Mouse (Mus musculus): Measurements from ENCODE around the gene Ubald1.
A peak's percentile ranks its signal among the peaks of the same experiment; 100 is the strongest.

Gene Ubald1

DNA sequence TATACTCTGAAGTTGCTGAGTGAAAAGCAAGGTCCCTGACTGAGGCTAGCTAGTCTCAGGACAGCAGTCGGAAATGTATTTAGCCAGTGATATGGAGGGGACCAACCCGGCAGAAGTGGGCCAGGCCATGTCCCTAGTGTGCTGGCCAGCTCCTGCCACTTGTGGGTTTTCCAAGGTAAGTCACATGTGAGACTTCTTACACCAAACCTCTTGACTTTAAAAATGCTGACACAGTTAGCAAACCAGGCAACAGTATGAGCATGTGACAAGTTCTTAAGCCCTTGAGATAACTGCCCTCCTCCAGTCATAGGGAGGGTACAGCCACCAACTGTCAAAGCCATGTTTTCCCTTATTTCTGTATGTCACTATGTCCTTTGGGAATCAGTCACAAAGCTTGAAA, 8.2 kb downstream of the Ubald1 start:
- no peak for DNase-seq (ENCODE audit: low read depth, low spot score)

DNA sequence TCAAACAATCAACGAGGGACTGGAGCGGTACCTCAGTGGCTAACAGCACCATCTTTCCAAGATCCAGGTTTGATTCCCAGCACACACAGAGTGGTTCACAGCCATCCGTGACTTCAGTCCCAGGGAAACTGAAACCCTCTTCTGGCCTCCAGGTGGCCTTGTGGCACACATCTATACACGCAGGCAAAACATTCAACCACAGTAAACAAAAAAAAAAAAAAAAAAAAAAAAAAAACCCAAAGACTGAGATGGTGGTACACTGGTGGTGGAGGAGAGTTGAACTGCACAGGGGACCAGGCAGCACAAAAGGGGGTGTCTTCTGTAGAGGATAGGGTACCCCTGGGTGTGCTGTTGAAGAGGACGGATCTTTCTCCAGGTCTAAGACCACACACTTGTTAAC, 9.6 kb downstream of the Ubald1 start:
- DNase-seq (ENCODE audit: low read depth, low spot score): no peak

DNA sequence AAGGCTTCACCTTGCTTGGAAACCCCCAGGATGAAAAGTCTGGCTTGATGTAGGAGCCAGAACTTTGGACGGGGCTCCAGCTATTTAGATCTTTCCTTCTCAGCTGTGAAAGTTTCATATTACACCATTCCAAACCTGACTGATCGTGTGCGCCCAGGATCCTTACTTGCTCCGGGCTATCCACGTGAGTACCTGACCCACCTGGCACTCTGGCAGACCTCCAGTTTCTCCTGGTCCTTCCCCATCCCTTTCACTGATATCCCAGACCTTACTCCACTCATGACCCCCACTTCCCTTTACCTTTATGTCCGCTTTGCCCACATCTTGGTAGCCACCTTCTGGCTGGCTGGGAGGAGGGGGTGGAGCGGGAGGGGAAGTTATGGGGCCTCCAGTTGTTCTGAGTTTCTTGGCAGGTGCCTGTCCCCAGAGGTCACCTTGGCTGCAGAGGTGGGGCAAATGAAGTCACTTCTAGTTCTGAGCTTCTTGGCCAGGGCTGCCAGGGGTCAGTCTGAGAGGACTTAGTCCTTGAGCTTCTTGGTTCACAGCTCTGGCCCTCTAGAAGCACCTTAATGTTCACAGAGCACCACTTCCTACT, 13.9 kb downstream of the Ubald1 start:
- DNase-seq (ENCODE audit: low read depth, low spot score): no peak

DNA sequence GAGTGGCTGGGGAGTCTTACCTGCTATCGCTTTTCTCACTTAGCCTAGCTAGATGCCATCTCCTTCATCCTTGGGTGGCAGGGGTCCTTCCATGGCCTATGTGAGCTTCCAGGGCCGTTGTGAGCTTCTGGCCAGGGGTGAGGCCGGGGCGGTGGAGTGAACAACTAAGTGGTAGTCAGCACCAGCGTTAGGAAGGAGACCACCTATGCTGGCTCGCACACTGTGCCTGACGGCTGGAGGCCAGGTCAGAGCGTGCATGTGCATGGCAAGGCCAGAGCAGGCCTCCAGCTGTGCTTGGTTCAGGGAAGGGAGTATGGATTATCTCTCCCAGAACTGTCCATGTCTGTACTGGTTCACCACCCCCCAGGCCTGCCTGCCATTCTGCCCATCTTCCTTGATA, 16.4 kb downstream of the Ubald1 start:
- no peak for DNase-seq (ENCODE audit: low read depth, low spot score)

DNA sequence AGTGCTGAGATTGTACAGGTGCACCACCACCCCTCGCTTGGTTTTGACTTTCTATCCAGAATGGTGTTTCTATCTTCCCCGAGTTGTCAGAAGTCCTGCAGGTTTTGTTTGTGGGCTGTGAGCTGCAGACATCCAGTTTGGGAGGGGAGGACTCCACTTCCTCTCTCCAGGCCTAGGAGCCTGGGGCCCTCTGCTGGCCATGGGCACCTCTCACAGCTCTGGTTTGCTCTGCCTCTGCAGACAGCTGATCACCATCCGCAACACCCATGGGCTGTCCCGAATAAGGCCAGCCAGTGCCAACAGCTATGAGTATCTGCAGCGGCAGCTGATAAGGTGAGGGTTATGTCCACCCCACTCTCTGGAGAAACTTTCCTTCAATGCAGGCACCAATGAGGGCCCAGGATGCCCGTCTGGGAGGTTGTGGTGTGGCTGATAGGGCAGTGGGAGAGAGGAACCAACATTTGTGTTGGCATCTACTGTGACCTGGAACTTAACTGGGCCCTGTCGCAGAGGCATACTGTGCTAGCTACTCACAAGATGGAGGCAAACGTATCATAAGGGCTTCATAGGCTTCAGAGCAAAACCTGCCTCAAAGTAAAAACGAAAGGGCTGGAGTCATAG, 17.1 kb downstream of the Ubald1 start:
- peak; percentile 63 for DNase-seq (ENCODE audit: low read depth, low spot score)

DNA sequence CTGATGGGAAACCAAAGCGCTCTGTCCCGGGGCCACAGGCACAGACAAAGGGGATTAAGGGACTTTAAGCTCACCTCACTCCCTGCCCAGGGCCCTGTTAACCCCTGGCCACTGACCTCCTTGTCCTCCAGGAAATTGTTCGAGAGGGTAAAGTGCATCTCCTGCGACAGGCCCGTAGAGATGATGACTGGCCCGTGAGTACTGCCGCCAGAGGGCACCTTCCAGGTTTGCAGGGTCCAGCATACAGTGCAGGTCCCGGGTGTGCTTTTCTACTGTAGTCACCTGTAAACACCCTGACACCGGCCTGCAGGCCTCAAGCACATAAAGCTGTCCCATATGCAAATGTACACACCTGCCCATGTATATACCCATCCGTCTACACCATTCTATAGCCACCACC, 18.7 kb downstream of the Ubald1 start:
- no peak for DNase-seq (ENCODE audit: low read depth, low spot score)

DNA sequence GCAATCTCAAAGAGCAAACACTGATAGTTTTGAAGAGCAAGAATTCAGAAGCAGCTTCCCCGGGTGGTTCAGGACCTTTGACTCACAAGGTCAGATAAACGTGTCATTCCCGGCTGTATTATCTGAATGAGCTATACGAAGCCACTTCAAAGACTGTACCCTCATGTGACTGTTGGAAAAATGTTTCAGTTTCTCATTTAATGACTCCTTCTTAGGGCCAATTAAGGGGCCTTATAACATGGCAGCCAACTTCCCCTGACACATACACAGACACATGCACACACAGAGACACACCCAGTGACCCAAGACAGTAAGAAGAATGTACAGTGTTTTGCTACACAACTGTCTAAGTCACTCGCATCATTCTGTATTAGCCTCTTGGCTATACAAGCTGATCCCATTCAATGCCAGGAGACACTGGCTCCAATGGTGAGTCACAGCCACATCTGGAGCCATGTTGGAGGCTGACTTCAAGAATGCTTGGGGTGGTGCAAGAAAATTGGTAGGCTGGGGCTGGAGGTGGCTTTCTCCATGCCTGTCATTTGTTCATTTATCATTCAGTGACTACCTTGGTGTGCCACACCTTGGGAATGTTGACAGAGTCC, 25.0 kb downstream of the Ubald1 start:
- no peak for DNase-seq (ENCODE audit: low read depth, low spot score)

DNA sequence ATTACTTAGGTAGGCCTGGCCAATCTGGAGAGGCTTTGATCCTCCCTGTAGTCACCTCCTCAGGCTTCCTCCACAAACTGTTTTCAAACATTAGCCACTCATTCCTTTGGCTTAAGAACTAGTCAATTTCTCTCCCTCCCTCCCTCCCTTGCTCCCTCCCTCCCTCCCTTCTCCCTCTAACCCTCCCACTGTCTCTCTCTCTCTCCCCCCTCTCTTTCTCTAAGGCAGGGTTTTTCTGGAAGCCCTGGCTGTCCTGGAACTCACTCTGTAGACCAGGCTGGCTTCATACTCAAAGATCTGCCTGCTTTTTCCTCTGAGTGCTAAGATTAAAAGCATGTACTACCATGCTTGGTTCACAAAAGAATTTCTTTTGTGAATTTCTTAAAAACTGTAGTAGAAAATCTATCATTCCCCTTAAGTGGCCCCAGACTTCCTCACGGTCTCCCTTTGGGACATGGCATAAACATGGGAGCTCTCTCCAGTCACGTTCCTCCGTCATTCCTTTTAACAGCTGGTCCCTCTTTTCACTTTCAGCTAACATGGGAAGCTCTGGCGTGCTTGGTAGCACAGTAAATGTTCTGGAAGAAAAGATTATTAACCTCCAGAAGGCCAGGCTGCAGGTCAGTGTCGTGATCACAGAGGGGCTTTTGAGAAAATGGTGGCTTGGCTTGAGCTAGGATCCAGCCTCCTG, 29.0 kb downstream of the Ubald1 start:
- no peak for DNase-seq (ENCODE audit: low read depth, low spot score)

DNA sequence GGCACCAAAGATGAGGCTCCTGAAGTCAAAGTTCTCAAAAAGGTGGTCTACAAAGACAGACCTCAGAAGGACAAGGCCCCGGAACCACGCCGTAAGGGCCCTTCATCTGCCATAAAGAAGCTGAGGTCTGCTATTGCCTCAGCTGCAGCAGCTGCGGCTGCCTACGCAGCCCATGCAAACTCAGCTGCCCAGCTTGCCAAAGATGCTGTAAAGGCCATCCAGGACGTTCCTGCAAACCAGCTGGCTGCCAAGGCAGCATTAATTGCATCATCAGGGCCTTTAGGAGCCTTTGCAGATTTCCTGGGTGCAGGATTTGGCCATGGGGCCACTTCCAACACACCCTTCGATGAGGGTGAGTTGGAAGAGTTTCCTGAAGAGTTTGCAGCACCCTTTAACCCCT, 29.8 kb downstream of the Ubald1 start:
- no peak for DNase-seq (ENCODE audit: low read depth, low spot score)

DNA sequence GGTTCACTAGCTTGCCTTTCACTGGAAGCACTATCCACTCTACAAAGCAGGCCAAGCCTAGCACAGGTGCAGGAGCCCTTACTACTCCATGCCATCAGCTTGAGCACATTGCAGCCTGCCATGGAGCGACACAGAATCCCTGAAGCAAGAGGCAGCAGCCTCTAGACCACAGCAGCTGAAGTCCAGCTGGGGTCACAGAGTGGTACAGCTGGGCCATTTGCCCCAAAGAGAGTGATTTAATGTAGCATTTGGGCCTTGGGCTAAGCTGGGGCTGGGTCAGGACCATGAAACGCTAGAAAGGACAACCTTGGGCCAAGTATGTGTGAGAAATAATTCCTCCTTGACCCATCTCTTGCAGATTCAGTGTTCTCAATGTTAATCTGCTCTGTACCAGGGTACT, 32.0 kb downstream of the Ubald1 start:
- DNase-seq (ENCODE audit: low read depth, low spot score): no peak

DNA sequence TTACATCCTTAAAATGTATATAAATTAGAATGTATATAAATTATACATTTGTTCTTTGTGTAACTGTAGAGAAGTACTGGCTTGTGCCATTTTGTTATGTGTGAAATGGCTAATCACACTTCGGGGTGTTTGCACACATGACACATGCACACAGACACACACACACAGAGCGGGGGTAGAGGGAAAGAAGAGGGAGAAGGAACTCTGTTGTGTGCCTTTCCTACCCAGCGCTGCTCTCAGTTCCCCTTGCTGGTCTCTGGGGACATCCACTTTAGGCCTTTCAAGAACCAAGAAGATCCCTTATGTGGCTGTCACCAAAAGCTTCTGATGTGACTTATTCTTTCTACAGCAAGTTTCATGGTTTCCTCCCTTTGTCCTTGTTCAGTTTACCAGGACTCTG, 33.1 kb downstream of the Ubald1 start:
- no peak for DNase-seq (ENCODE audit: low read depth, low spot score)

DNA sequence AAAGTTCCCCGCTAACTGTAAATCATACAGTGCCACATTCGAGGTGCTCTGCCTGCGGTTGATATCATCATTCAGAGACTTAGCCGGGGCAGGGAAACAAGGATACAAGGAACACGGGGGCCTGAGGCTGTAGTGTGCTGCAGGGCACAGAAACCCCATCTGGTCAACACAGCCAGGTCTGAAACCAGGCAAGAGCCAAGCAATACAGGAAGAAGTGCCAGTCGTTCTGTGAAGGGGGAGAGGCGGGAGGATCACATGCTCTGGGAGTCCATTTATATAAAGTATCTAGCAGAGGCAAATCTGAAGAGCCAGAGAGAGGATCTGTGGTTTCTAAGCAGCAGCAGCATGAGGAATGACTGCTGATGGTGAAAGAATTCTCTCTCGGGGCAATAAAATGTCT, 39.9 kb downstream of the Ubald1 start:
- DNase-seq (ENCODE audit: low read depth, low spot score): no peak

DNA sequence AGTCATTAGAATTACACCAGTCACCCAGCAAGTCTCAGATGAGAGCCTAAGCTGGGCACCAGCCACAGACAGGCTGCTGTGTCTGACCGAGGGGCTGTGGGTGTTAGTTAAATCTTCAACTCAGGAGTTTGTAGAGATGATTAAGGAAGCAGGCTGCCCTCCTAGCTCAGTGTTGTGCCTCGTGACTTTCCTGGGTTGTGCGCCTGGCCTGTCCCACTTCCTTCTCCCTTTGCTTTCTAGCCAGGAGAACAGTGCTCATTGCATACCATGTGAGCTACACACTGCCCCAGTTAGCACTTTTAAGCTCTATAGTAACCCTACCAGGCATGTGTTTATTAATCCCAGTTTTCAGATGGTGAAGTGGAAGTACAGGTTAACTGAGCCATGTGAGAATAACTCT, 40.6 kb downstream of the Ubald1 start:
- no peak for DNase-seq (ENCODE audit: low read depth, low spot score)

DNA sequence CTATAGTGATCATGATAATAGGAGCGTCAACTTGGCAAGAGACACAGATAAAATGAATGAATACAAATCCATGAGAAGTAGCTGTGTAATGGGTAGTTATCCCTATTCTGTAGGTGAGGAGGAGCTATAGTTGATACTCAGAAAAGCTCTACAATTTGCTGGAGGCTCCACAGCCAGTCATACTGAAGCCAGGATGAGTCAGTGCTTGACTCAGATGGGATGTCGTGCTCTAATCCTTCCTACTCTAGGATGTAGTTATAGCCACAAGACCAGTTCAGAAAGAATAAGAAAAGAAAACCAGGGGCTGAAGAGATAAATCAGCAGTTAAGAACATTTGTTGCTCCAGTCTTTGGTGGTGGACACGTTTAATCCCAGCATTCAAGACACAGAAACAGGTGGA, 42.5 kb downstream of the Ubald1 start:
- DNase-seq (ENCODE audit: low read depth, low spot score): no peak

DNA sequence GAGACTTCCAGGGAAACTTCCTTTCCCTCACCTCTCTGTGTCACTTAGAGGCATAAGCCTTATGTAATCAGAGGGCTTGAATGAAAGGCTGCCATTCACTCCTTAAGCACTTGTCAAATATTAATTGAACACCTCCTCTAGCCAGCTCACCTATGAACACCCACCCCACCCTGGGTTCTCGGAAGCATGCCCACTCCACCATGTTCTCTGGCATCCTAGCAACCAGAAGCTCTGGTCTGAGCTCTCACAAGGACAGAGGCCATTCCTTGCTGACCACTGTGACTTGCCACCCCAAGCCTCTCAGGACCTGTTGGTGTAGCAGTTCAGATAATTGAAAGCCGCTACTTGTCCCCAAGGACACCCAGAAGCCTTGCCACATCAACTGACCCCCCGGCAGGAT, 44.9 kb downstream of the Ubald1 start, which contains the start of gene 4930562C15Rik:
4930562C15Rik (plus strand) TSS at position 226 of the 400 bp plus-strand sequence.
- no peak for DNase-seq (ENCODE audit: low read depth, low spot score)

DNA sequence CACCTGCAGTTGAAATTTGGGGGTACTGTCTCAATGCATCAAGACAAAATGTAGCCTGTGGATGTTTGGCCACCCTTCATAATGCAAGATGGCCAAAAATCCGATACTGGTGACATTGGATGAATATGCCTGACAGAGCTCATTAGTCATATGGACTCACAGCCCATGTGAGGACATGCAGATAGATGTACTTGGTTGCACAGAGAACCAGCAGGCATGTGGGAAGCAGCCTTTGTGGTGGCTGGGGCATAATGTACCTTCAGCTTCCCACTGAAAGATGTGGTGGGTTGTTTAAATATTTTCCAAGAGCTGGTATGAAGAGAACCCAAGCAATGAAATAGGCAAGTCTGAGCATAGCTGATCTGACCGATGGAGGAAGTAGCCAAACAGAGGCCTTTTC, 46.3 kb downstream of the Ubald1 start:
- DNase-seq (ENCODE audit: low read depth, low spot score): no peak

DNA sequence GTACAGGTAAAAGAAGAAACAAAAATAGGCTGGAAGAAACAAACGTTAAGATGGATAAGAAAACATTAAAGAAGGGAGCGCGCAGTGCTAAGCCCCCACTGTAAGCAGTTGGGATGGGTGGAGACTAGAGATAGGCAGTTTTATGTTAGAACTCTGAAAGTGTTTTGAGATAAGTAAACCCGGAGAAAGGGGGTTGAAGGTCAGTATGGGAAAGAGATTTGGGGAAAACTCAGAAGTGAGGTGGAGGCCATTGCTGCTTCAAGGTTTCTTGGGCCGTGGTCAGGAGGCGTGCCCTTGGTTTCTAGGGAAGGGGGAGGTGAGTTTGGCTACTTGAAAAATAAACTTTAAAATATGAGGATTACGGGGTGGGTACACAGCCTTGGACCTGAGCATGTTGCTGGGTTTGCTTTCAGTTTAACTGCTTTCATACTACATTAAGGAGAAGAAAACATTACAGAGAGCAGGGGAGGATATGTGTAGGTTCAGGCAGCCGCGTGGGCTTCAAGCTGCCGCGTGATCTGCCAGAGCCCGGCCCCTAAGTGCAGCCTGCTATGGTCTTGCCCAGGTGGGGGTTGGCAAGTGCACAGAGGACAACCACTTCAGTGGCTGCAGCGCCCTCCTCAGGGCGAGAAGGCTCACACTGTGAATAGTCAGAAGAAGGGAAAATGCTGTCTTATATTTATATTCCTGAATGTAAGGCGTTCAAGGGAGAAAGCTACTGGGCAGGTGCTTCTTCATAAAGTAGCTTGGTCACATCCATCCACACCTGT, 48.3 kb downstream of the Ubald1 start:
- no peak for DNase-seq (ENCODE audit: low read depth, low spot score)

DNA sequence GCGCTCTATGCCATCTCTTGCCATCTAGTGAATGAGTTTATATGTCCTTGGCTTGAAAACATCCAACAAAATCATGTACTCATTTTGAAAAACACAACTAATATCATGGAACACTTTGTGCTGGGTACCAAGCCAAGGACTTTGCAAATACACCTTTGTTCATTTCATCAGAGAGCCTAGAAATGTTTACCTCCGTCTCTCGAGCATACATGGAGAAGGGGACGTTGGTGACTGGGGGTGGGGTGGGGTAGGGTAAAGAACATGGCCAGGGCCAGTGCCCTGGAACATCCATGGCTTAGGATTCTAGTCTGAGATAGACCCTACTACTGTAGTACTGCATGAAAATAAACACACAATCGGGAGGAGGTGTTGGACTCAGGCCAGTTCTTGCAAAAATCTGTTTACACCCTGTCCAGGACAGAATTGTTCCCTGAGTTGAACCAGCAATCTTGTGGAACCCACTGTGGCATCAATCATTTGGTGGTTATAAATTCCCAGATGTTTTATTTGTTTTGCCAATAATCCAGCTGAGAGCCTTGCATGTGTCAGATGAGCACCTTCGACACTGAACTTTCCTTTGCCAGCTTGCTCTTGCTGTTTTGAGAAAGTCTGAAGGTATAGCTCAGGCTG, 50.7 kb downstream of the Ubald1 start:
- DNase-seq (ENCODE audit: low read depth, low spot score): no peak

DNA sequence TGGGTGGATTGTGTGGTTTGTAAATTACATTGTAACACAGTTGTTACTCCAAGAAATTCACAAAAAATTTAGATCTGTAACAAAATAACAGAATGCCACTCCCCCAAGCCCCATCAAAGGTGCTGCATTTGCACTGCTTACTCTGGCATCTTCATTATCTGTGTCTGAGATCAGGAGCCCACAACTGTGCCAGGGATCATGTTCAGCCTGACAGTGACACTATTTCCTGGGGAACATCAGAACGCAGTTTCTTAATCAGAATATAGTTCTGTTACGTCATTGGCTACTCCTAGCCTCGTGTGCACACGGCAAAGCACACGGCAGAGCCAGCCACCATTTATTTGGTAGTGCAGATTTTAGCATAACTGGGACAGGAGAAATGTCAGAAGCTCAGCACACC, 52.5 kb downstream of the Ubald1 start:
- DNase-seq (ENCODE audit: low read depth, low spot score): no peak

Measured in CD4-positive helper T cell, adult 2 months (primary cell).